Mouse (Mus musculus) yolk sac, embryonic 10.5 days (tissue): Measurements from ENCODE around the gene Ppdpf.
A peak's percentile ranks its signal among the peaks of the same experiment; 100 is the strongest.

Source experiments
- DNase-seq: peaks from one replicate; pipeline ENCODE4 v3.0.0-alpha.2; 2017; ENCODE audit warnings: low spot score

Gene Ppdpf

GRCm38 (mm10) chr2:181187121-181188000, at the start of gene Ppdpf:
TSS of gene Ppdpf (plus strand) at chr2:181187247.
- DNase-seq: peak; percentile 96

DNA sequence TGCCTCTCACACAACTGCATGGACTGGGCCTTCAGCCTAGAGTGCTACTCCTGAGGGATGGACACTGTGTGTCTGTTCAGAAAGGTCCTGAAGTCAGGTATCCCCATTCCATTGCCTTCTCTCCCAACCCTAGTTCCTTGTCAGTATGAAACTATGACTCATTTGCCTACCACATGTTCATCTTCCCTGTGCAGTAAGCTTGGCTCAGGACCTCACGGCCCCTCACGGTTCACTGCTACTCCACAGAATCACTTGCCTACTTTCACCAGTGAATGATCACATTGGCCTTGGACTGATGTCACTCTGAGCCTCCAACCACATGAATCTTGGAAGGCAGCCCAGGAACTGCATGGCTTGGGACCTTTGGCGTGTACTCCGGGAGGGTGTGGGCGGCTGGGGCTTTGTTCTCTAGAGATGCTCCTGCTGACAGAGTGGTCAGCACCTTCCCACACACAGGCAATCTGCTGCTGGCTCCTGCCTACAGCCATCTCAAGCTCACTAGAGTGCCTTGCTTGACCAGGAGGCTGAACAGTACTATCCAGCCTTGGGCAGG, 47.3 kb upstream of the Ppdpf start:
- no peak for DNase-seq

- no peak for DNase-seq
These were observed 44.3 kb upstream of the Ppdpf start for GRCm38 (mm10) chr2:181142703-181143135.

GRCm38 (mm10) chr2:181143509-181144276, 43.4 kb upstream of the Ppdpf start:
- DNase-seq: no peak

DNA sequence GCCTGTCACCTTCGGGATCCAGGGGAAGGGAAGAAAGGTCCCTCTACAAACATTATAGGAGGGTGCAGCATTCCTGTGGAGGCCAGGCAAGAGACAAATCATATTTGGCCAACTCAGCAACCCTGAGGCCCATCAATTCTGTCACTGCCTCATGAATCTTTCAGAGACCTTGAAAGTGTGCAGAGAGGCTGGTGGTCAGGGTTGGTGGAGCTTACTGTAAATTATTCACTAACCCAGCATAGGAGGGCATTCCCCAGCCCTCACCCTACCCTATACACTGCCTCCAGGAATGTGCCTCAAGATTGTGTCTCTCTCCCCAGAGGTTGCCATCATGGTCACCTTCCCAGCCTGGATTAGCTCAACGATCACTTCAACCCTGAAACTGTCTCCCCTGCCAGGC, 42.4 kb upstream of the Ppdpf start:
- no peak for DNase-seq

GRCm38 (mm10) chr2:181146976-181147545, 40.0 kb upstream of the Ppdpf start:
- DNase-seq: no peak

GRCm38 (mm10) chr2:181147546-181148317, 39.3 kb upstream of the Ppdpf start:
- DNase-seq: peak; percentile 38

DNA sequence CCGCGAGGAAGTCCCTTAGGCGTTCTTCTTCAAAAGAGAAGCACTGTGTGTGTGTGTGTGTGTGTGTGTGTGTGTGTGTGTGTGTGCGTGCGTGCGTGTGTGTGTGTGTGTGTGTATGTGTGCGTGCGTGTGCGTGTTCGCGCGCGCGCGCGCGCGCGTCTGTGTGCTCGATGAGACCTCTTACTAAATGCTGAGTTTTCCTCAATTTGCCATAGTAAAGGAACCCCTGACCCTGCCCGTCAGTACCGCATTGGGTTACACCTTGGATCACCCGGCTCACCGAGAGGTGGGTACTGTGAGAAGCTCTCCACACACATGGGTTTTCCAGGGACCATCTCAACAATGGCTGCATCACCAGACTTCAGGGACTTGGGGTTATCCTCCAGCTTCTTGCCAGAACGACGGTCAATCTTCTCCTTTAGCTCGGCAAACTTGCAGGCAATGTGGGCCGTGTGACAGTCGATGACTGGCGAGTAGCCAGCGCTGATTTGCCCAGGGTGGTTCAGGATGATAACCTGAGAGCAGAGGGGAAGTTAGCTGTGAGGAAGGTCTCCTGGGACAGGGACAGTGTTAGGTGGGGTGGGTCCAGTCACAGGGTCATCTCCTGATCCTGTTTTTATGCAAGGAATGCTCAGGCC, 38.6 kb upstream of the Ppdpf start:
- no peak for DNase-seq

GRCm38 (mm10) chr2:181150281-181150680, 36.8 kb upstream of the Ppdpf start:
- DNase-seq: no peak

DNA sequence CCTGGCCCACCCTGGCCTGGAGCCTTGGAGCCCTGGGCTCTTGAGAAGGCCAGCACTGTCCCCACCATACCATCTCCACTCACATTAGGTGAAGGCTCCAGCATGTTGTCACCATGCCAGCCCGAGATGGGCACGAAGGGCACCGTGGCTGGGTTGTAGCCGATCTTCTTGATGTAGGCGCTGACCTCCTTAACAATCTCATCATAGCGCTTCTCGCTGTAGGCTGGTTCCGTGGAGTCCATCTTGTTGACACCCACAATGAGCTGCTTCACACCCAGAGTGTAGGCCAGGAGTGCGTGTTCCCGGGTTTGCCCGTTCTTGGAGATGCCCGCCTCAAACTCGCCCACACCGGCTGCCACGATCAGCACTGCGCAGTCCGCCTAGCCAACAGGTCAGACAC, 34.3 kb upstream of the Ppdpf start:
- no peak for DNase-seq

- no peak for DNase-seq
These were observed 33.9 kb upstream of the Ppdpf start for GRCm38 (mm10) chr2:181153131-181153530.

DNA sequence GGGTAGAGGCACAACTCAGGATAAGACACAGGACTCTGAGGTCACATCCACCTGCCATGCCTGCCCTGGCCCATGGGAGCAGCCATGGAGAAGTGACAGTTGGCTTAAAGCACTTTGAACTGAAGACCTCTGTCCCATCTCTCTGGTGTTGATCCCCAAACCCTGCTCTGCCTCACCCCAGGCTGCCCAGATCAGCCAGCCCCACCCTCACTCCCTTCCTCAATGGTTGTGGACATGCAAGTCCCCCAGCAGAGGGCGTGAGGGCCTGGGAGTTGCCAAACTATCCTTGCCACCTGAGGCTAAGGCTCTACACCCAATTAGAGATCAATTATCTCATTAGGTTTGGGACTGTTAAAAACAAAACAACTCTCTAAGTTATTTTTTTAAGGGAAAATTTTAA, 33.2 kb upstream of the Ppdpf start:
- no peak for DNase-seq

DNA sequence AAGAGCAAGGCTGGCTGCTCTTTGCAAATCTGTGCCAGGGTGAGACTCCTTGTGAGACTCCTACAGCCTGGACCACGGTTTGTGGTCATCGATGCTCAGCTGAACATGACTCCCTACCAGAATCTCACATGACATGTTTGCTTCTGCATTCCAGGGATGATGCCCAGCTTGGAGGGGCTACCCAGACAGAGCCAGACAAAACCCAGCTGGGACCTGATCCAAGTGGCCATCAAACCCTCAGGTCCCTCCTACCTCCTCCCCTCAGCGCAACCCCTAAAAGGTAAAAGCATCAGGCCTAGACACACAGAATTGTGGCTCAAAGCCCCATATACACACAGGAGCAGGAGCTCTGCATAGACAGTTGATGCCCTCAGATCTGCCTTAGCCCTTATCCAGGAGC, 32.7 kb upstream of the Ppdpf start:
- no peak for DNase-seq

DNA sequence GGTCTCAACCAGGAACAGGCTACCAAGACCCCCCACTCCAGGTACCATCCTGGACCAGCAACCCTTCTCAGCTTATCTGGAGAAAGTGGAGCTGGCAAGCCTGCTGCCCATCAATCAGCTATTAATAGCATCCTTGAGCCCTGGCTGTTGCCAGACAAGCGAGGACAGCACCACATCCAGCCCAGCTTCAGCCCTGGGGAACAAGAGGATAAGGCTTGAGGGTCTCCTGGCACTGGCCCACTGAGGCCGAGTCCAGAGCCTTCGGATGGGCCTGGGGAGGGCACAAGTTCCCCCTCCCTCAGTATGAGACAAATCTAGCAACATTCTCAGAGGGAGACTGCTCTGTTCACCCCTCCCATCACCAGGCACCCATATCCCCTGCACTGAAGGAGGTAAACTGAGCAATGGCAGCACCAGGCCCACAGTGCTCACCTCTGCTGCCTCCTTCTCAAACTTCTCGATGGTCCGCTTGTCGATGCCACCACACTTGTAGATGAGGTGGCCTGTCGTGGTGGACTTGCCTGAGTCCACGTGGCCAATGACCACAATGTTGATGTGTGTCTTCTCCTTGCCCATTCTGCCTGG, 32.1 kb upstream of the Ppdpf start:
- DNase-seq: no peak

- no peak for DNase-seq
These were observed 31.2 kb upstream of the Ppdpf start for GRCm38 (mm10) chr2:181155801-181156200.

GRCm38 (mm10) chr2:181156248-181157121, 30.6 kb upstream of the Ppdpf start, which contains the start of gene Eef1a2:
TSS of gene Eef1a2 (minus strand) at chr2:181157014.
- DNase-seq: no peak

GRCm38 (mm10) chr2:181157180-181157579, 29.9 kb upstream of the Ppdpf start:
- DNase-seq: no peak

DNA sequence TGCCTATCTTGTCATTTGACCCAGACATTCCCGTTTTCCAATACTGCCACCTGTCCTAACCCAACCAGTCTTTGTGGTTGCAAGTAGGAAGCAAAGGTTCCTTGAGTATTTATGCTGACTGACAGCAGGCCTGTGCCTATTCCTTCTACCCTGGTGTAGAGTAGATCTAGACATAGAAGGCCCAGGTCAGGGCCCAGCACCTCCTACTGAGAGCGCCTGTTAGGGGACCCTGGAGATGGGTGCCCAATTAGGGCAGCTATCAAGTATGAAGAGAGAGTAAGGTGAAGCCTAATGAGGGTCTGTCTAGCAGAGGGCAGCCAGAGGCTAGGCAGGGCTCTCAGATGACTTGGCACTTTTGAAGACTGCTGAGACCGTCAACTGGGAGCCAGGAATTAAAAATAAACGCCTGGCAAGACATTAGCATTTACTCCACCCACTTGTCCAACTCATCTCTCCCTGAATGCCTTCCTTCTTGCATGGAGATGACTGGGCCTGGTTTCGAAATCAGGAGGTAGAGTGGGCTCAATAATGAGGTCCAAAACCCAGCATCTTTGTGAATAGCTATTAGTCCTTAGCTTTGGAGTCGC, 29.2 kb upstream of the Ppdpf start:
- no peak for DNase-seq

DNA sequence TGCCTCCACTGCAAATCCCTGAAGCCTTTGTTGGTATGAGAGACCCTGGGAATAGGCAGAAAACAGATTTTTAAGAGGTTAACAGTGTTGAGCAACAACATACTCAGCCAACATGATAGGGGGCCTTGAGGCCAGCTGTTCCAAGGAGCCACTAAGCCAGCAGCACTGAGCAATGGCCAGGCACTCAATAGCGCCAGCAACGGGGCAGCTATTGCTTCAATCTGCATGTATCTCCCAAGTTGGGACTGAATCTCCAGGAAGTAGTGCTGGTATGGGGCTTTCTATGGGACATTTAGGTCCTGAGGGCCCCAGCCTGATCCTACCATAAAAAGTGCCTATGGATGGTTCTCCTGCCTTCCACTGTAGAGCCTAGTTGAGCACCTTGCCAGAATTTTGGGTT, 28.6 kb upstream of the Ppdpf start:
- no peak for DNase-seq
